Mouse (Mus musculus) lung, postnatal 0 days (tissue): ENCODE measurements around the gene Cdiptos.

Experiments used
- CTCF ChIP-seq: IDR thresholded peaks from 2 replicates; pipeline ENCODE4 v1.5.1; 2016; ENCODE audit warnings: antibody characterized with exemption, mild to moderate bottlenecking
- EP300 ChIP-seq: IDR thresholded peaks from 2 replicates; pipeline ENCODE4 v1.6.1; 2016; ENCODE audit warnings: antibody characterized with exemption, mild to moderate bottlenecking, control low read depth

GRCm38 (mm10) chr7:126928384-126929037 lies 47.4 kb downstream of the Cdiptos start, which contains the start of gene Kctd13:
- TF ChIP-seq CTCF (no peak), EP300 (no peak)
